Mouse (Mus musculus): Measurements from ENCODE around the gene Gm10840. TPM values are rescaled to one million over a fixed set of nuclear protein-coding genes. Genes with fewer than 3 reads are reported as not detected.

The Gm10840 gene
- total RNA-seq, 1 experiment, result not detected

- H3K9ac ChIP-seq (ENCODE audit: insufficient read depth, low read depth, low read length, poor library complexity, severe bottlenecking), result peak overlapping the region; percentile 62
- H3K36me3 ChIP-seq (ENCODE audit: control insufficient read depth, insufficient read depth, low read length, poor library complexity, severe bottlenecking), result no peaks in the 10 kb centered on the region
- peaks cover 6 to 9% of the 10 kb centered on the region in 2 experiments; a peak in 3 of 4 replicates for H3K4me1 ChIP-seq (ENCODE audit: control insufficient read depth in 2 of 2, insufficient read depth in 2 of 2, low read length in 2 of 2, poor library complexity in 1 of 2)
- in situ Hi-C loops (cut with MboI; ENCODE audit: low sequenced_read_pairs in 2 of 2, unreplicated experiment in 2 of 2), result no loop called here
- no peak overlapping the region for H3K4me3 ChIP-seq (ENCODE audit: insufficient read depth in 1 of 2, low read depth in 1 of 2, low read length in 2 of 2, poor library complexity in 1 of 2, severe bottlenecking in 1 of 2)
- no peaks in the 10 kb centered on the region for H3K9me3 ChIP-seq (ENCODE audit: control insufficient read depth, insufficient read depth, low read depth, low read length)
- peak overlapping the region; percentile 82 for H3K27ac ChIP-seq (ENCODE audit: insufficient read depth, low read depth, low read length, poor library complexity, severe bottlenecking)
- TF ChIP-seq MAFK (IDR thresholded peaks at IDR 0.05; ENCODE audit: insufficient read depth, low read depth, low read length), result no peak
- no peak for TF ChIP-seq CHD2 (IDR thresholded peaks at IDR 0.05; ENCODE audit: low read depth, low read length)
- TF ChIP-seq ZC3H11A (IDR thresholded peaks at IDR 0.05; ENCODE audit: borderline replicate concordance, low read depth, low read length), result no peak
- no peak for TF ChIP-seq HCFC1 (IDR thresholded peaks at IDR 0.05; ENCODE audit: borderline replicate concordance, insufficient read depth, low read length)
- no peak for TF ChIP-seq ZNF384 (IDR thresholded peaks at IDR 0.05; ENCODE audit: low read depth, low read length)
- DNase-seq (ENCODE audit: low read depth, low spot score), result peak; percentile 4
Observed at GRCm38 (mm10) chr11:106134580-106135528, 25.8 kb upstream of the Gm10840 start.

- H3K9me3 ChIP-seq (ENCODE audit: control insufficient read depth, insufficient read depth, low read depth, low read length), result no peaks in the 10 kb centered on the region
- H3K27ac ChIP-seq (ENCODE audit: insufficient read depth, low read depth, low read length, poor library complexity, severe bottlenecking), result no peak overlapping the region
- no peak overlapping the region for H3K9ac ChIP-seq (ENCODE audit: insufficient read depth, low read depth, low read length, poor library complexity, severe bottlenecking)
- no peak overlapping the region for H3K4me3 ChIP-seq (ENCODE audit: insufficient read depth in 1 of 2, low read depth in 1 of 2, low read length in 2 of 2, poor library complexity in 1 of 2, severe bottlenecking in 1 of 2)
- in situ Hi-C loops (cut with MboI; ENCODE audit: low sequenced_read_pairs in 2 of 2, unreplicated experiment in 2 of 2), result no loop called here
- TF ChIP-seq HCFC1 (IDR thresholded peaks at IDR 0.05; ENCODE audit: borderline replicate concordance, insufficient read depth, low read length), result no peak
- TF ChIP-seq ZC3H11A (IDR thresholded peaks at IDR 0.05; ENCODE audit: borderline replicate concordance, low read depth, low read length), result no peak
- no peak for TF ChIP-seq MAFK (IDR thresholded peaks at IDR 0.05; ENCODE audit: insufficient read depth, low read depth, low read length)
- no peak for TF ChIP-seq ZNF384 (IDR thresholded peaks at IDR 0.05; ENCODE audit: low read depth, low read length)
- no peak for TF ChIP-seq CHD2 (IDR thresholded peaks at IDR 0.05; ENCODE audit: low read depth, low read length)
- peaks cover 45% of the 10 kb centered on the region for H3K36me3 ChIP-seq (ENCODE audit: control insufficient read depth, insufficient read depth, low read length, poor library complexity, severe bottlenecking)
- no peak for DNase-seq (ENCODE audit: low read depth, low spot score)
- no peaks in the 10 kb centered on the region for H3K4me1 ChIP-seq (ENCODE audit: control insufficient read depth in 2 of 2, insufficient read depth in 2 of 2, low read length in 2 of 2, poor library complexity in 1 of 2)
Observed at GRCm38 (mm10) chr11:106151219-106151618, 9.4 kb upstream of the Gm10840 start.

- no peak for TF ChIP-seq ZC3H11A (IDR thresholded peaks at IDR 0.05; ENCODE audit: borderline replicate concordance, low read depth, low read length)
- TF ChIP-seq HCFC1 (IDR thresholded peaks at IDR 0.05; ENCODE audit: borderline replicate concordance, insufficient read depth, low read length), result no peak
- no peak for TF ChIP-seq ZNF384 (IDR thresholded peaks at IDR 0.05; ENCODE audit: low read depth, low read length)
- no peak for TF ChIP-seq MAFK (IDR thresholded peaks at IDR 0.05; ENCODE audit: insufficient read depth, low read depth, low read length)
- TF ChIP-seq CHD2 (IDR thresholded peaks at IDR 0.05; ENCODE audit: low read depth, low read length), result no peak
- Histone ChIP-seq H3K27ac (ENCODE audit: insufficient read depth, low read depth, low read length, poor library complexity, severe bottlenecking) (no peak overlapping the region; the same call in 1 of the 2 replicates), H3K9me3 (ENCODE audit: control insufficient read depth, insufficient read depth, low read depth, low read length) (no peaks in the 10 kb centered on the region), H3K36me3 (ENCODE audit: control insufficient read depth, insufficient read depth, low read length, poor library complexity, severe bottlenecking) (peaks cover 48% of the 10 kb centered on the region), H3K9ac (ENCODE audit: insufficient read depth, low read depth, low read length, poor library complexity, severe bottlenecking) (no peak overlapping the region), H3K4me3 (ENCODE audit: insufficient read depth in 1 of 2, low read depth in 1 of 2, low read length in 2 of 2, poor library complexity in 1 of 2, severe bottlenecking in 1 of 2) (no peak overlapping the region), H3K4me1 (ENCODE audit: control insufficient read depth in 2 of 2, insufficient read depth in 2 of 2, low read length in 2 of 2, poor library complexity in 1 of 2) (no peaks in the 10 kb centered on the region)
- DNase-seq (ENCODE audit: low read depth, low spot score), result no peak
- in situ Hi-C loops (cut with MboI; ENCODE audit: low sequenced_read_pairs in 2 of 2, unreplicated experiment in 2 of 2), result no loop called here
Observed at GRCm38 (mm10) chr11:106152132-106152531, 8.5 kb upstream of the Gm10840 start.

- Histone ChIP-seq H3K36me3 (ENCODE audit: control insufficient read depth, insufficient read depth, low read length, poor library complexity, severe bottlenecking) (peaks cover 48% of the 10 kb centered on the region), H3K9ac (ENCODE audit: insufficient read depth, low read depth, low read length, poor library complexity, severe bottlenecking) (no peak overlapping the region), H3K4me1 (ENCODE audit: control insufficient read depth in 2 of 2, insufficient read depth in 2 of 2, low read length in 2 of 2, poor library complexity in 1 of 2) (peaks cover 0 to 11% of the 10 kb centered on the region in 2 experiments; a peak in 2 of 4 replicates), H3K27ac (ENCODE audit: insufficient read depth, low read depth, low read length, poor library complexity, severe bottlenecking) (no peak overlapping the region), H3K4me3 (ENCODE audit: insufficient read depth in 1 of 2, low read depth in 1 of 2, low read length in 2 of 2, poor library complexity in 1 of 2, severe bottlenecking in 1 of 2) (no peak overlapping the region), H3K9me3 (ENCODE audit: control insufficient read depth, insufficient read depth, low read depth, low read length) (no peaks in the 10 kb centered on the region)
- no peak for DNase-seq (ENCODE audit: low read depth, low spot score)
- TF ChIP-seq MAFK (IDR thresholded peaks at IDR 0.05; ENCODE audit: insufficient read depth, low read depth, low read length) (no peak), ZNF384 (IDR thresholded peaks at IDR 0.05; ENCODE audit: low read depth, low read length) (no peak), HCFC1 (IDR thresholded peaks at IDR 0.05; ENCODE audit: borderline replicate concordance, insufficient read depth, low read length) (no peak), ZC3H11A (IDR thresholded peaks at IDR 0.05; ENCODE audit: borderline replicate concordance, low read depth, low read length) (no peak), CHD2 (IDR thresholded peaks at IDR 0.05; ENCODE audit: low read depth, low read length) (no peak)
- in situ Hi-C loops (cut with MboI; ENCODE audit: low sequenced_read_pairs in 2 of 2, unreplicated experiment in 2 of 2), result no loop called here
Observed at GRCm38 (mm10) chr11:106154091-106154490, 6.6 kb upstream of the Gm10840 start.

All from ES-E14 (cell line).